Comparison of ENCODE assay signal across 8 mouse cellular contexts in genomic region chr8:3279721-3280077, GRCm38 (mm10). TPM values are rescaled to one million over a fixed set of nuclear protein-coding genes. Genes with fewer than 3 reads are reported as not detected.
DNase-seq lines count a peak whose midpoint lies in the region; ATAC-seq and TF ChIP-seq lines count a peak whose summit lies in the region.

No protein-coding gene starts in this region.

- TF ChIP-seq EP300 in MEL (IDR thresholded peaks at IDR 0.05; ENCODE audit: low read depth in 1 of 2, low read length in 2 of 2) = no peak
- TF ChIP-seq EP300 in liver, postnatal 0 days (IDR thresholded peaks at IDR 0.05; ENCODE audit: low read depth) = no peak

- WGBS in kidney, adult 2 months = 3% methylated on average over 18 of the region's 18 CpGs
- 1% methylated on average over 18 of the region's 18 CpGs for WGBS in forebrain, postnatal 0 days
- WGBS in liver, postnatal 0 days (ENCODE audit: insufficient replicate concordance) = 1% methylated on average over 18 of the region's 18 CpGs

- peak overlapping the region; percentile 82 for H3K4me2 ChIP-seq in forebrain, postnatal 0 days (ENCODE audit: low read depth)
- peak overlapping the region; percentile 82 for H3K4me2 ChIP-seq in liver, postnatal 0 days (ENCODE audit: low read depth, low read length)

- H3K9me3 ChIP-seq in MEL (replicated peaks; ENCODE audit: insufficient read depth, low read length) = no peaks in the 10 kb centered on the region
- H3K9me3 ChIP-seq in forebrain, postnatal 0 days (ENCODE audit: low read length) = no peaks in the 10 kb centered on the region
- H3K9me3 ChIP-seq in liver, postnatal 0 days (ENCODE audit: low read length) = no peaks in the 10 kb centered on the region

- H3K9ac ChIP-seq in MEL (ENCODE audit: control insufficient read depth, low read depth, low read length, poor library complexity, severe bottlenecking) = peak overlapping the region; percentile 64
- H3K9ac ChIP-seq in forebrain, postnatal 0 days = peak overlapping the region; percentile 96
- peak overlapping the region; percentile 99 for H3K9ac ChIP-seq in liver, postnatal 0 days (replicated peaks)

- no peak overlapping the region for H3K27ac ChIP-seq in kidney, adult 2 months (ENCODE audit: insufficient read depth, low read depth, low read length)
- H3K27ac ChIP-seq in MEL (ENCODE audit: control insufficient read depth, low read depth, low read length) = no peak overlapping the region
- H3K27ac ChIP-seq in forebrain, postnatal 0 days (ENCODE audit: low read depth, low read length) = no peak overlapping the region
- H3K27ac ChIP-seq in liver, postnatal 0 days (ENCODE audit: low read depth) = peak overlapping the region; percentile 96

- no peaks in the 10 kb centered on the region for H3K27me3 ChIP-seq in kidney, adult 2 months (replicated peaks; ENCODE audit: control insufficient read depth, insufficient read depth, low read length)
- no peaks in the 10 kb centered on the region for H3K27me3 ChIP-seq in MEL (ENCODE audit: control insufficient read depth in 1 of 2, insufficient read depth in 2 of 2, low read length in 2 of 2)
- H3K27me3 ChIP-seq in forebrain, postnatal 0 days (ENCODE audit: insufficient read depth, low read length) = no peaks in the 10 kb centered on the region
- no peaks in the 10 kb centered on the region for H3K27me3 ChIP-seq in liver, postnatal 0 days (ENCODE audit: insufficient read depth, low read length)

- no peak for ATAC-seq in forebrain, postnatal 0 days
- ATAC-seq in liver, postnatal 0 days = peak; percentile 1; the same call in 1 of the 2 replicates

- no peak for TF ChIP-seq POLR2A in kidney, adult 2 months (IDR thresholded peaks at IDR 0.05; ENCODE audit: low read depth, low read length)
- no peak for TF ChIP-seq POLR2A in MEL (IDR thresholded peaks at IDR 0.05; ENCODE audit: control insufficient read depth in 1 of 2, insufficient read depth in 1 of 2, low read depth in 1 of 2, low read length in 2 of 2, poor library complexity in 1 of 2)

- H3K36me3 ChIP-seq in kidney, adult 2 months (ENCODE audit: control insufficient read depth, insufficient read depth, low read length) = no peaks in the 10 kb centered on the region
- H3K36me3 ChIP-seq in MEL (ENCODE audit: control insufficient read depth in 1 of 2, insufficient read depth in 2 of 2, low read length in 2 of 2) = no peaks in the 10 kb centered on the region; a peak in 2 of 4 replicates
- H3K36me3 ChIP-seq in forebrain, postnatal 0 days (ENCODE audit: insufficient read depth) = no peaks in the 10 kb centered on the region; the same call in 1 of the 2 replicates
- peaks cover under 1% of the 10 kb centered on the region; the same call in 1 of the 2 replicates for H3K36me3 ChIP-seq in liver, postnatal 0 days (replicated peaks; ENCODE audit: insufficient read depth, low read length)

- no peak for TF ChIP-seq CTCF in kidney, adult 2 months (conservative IDR thresholded peaks at IDR 0.05; ENCODE audit: insufficient read depth, insufficient read length, low read depth, low read length)
- no peak for TF ChIP-seq CTCF in MEL (IDR thresholded peaks at IDR 0.05 in 2 of 3, conservative IDR thresholded peaks at IDR 0.05 in 1 of 3; ENCODE audit: control insufficient read depth in 1 of 3, insufficient read depth in 1 of 3, low read depth in 2 of 3, low read length in 3 of 3, poor library complexity in 1 of 3, severe bottlenecking in 1 of 3)
- TF ChIP-seq CTCF in forebrain, postnatal 0 days (IDR thresholded peaks at IDR 0.05; ENCODE audit: low read depth) = no peak
- TF ChIP-seq CTCF in liver, postnatal 0 days (IDR thresholded peaks at IDR 0.05; ENCODE audit: low read depth) = no peak

- peaks cover 31% of the 10 kb centered on the region for H3K4me1 ChIP-seq in kidney, adult 2 months (ENCODE audit: control insufficient read depth, insufficient read depth, low read length)
- H3K4me1 ChIP-seq in MEL (ENCODE audit: control insufficient read depth in 1 of 2, insufficient read depth in 2 of 2, low read length in 2 of 2) = peaks cover 3 to 4% of the 10 kb centered on the region in 2 experiments; a peak in 1 of 4 replicates
- peaks cover 26% of the 10 kb centered on the region for H3K4me1 ChIP-seq in forebrain, postnatal 0 days (ENCODE audit: insufficient read depth)
- H3K4me1 ChIP-seq in liver, postnatal 0 days (ENCODE audit: insufficient read depth) = peaks cover 35% of the 10 kb centered on the region

- TF ChIP-seq RAD21 in MEL (IDR thresholded peaks at IDR 0.05; ENCODE audit: low read depth, low read length) = no peak

- H3K79me2 ChIP-seq in MEL (ENCODE audit: control insufficient read depth, insufficient read depth, low read length, poor library complexity) = peaks cover 17% of the 10 kb centered on the region

- no peak for DNase-seq in kidney, adult 2 months
- no peak for DNase-seq in kidney, adult 8-10 months
- DNase-seq in MEL (ENCODE audit: low read depth, low spot score) = no peak
- DNase-seq in forebrain, postnatal 0 days = no peak
- no peak for DNase-seq in liver, postnatal 0 days
- DNase-seq in retina, embryonic 14.5 days (ENCODE audit: low spot score) = no peak
- no peak for DNase-seq in kidney, postnatal 10 days
- no peak for DNase-seq in yolk sac, embryonic 10.5 days (ENCODE audit: low spot score)

- H3K4me3 ChIP-seq in kidney, adult 2 months (ENCODE audit: insufficient read depth, low read depth, low read length) = peak overlapping the region; percentile 96
- peak overlapping the region; percentile 69 to 87 for H3K4me3 ChIP-seq in MEL (ENCODE audit: control insufficient read depth in 1 of 2, insufficient read depth in 1 of 2, low read depth in 2 of 2, low read length in 2 of 2)
- peak overlapping the region; percentile 95 for H3K4me3 ChIP-seq in forebrain, postnatal 0 days (ENCODE audit: low read depth, low read length)
- peak overlapping the region; percentile 99 for H3K4me3 ChIP-seq in liver, postnatal 0 days (ENCODE audit: low read depth, low read length)

TF ChIP-seq in MEL, 35 proteins besides CTCF, POLR2A, EP300 and RAD21:
- TF ChIP-seq MEF2A (IDR thresholded peaks at IDR 0.05; ENCODE audit: extremely low read depth, insufficient replicate concordance, low read depth, low read length, poor library complexity, severe bottlenecking) = no peak
- TF ChIP-seq MYB (IDR thresholded peaks at IDR 0.05; ENCODE audit: low read depth, low read length) = no peak
- TF ChIP-seq ZNF384 (IDR thresholded peaks at IDR 0.05; ENCODE audit: low read depth, low read length) = no peak
- TF ChIP-seq ELF1 (IDR thresholded peaks at IDR 0.05; ENCODE audit: low read depth, low read length) = no peak
- TF ChIP-seq TAL1 (IDR thresholded peaks at IDR 0.05; ENCODE audit: low read length) = no peak
- TF ChIP-seq NELFE (IDR thresholded peaks at IDR 0.05; ENCODE audit: low read depth, low read length) = no peak
- TF ChIP-seq MAFK (IDR thresholded peaks at IDR 0.05; ENCODE audit: borderline replicate concordance, low read depth, low read length) = no peak
TF ChIP-seq in MEL: peak in this region for 0.

RNA-seq across cellular contexts. Expression of gene Insr, which starts 0.3 kb away (rescaled TPM):
- 26.8 and 33.7 TPM in 2 replicates for polyA plus RNA-seq in kidney, adult 2 months (2012; rRNA removed)
- total RNA-seq in MEL (2012; rRNA removed) = 5.2 and 5.3 TPM in 2 replicates
- polyA plus RNA-seq in MEL (2012; ENCODE audit: insufficient read depth in 1 of 2, insufficient read length in 2 of 2, low read depth in 1 of 2, low replicate concordance in 2 of 2, missing spikeins in 1 of 2) = 1 to 10 TPM in 1 of 2 experiments, not detected in 1; 7.6 TPM
- 31.5 and 39.5 TPM in 2 replicates for total RNA-seq in forebrain, postnatal 0 days (2014; rRNA removed)
- 21.5 and 36.9 TPM in 2 replicates for polyA plus RNA-seq in forebrain, postnatal 0 days (2015; fragmentation: Nextera tagmentation; extraction: Ambion mirVana)
- polyA plus RNA-seq in liver, postnatal 0 days (2015; fragmentation: Nextera tagmentation; extraction: Ambion mirVana) = 28.9 and 31.3 TPM in 2 replicates
